Mouse (Mus musculus): ENCODE results near the gene Dapk1.

Dapk1 gene

DNA sequence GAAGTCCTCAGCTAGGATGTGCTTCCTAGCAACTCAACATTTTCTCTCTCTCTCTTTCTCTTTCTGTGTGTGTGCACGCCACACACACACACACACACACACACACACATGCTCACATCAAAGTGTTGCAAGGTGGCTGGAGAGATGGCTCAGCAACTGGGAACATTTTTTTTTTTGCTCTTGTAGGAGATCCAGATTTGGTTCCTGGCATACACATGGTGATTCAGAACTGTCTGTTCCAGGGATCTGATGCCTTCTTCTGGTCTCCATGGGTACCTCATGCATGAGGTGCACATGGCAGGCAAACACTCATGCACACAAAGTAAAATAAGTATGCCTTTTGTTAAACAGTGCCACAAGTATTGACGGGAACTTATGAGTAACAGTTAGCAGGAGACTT is 89.2 kb downstream of the Dapk1 start:
- DNase-seq (ENCODE audit: low spot score in 2 of 2), result no peak

DNA sequence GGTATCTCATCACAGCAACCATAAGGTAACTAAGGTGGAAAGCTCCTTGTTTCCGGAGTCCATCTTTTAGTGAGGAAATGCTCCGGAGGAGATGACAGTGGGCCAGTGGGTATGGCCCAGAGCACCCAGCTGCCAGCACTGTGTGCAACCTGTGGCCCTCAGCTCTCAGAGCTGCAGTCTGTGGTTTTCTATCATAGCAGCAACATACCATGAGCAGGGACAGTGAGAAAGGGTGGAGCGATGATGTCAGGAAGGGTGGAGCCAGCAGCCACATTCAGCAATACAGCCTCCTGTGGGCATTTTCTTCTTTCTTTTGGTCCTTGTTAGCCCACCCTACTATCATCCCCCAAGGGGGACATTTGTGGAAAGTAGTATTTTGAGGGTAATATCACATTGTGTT is 90.2 kb downstream of the Dapk1 start:
- DNase-seq (ENCODE audit: low spot score in 2 of 2), result no peak

DNA sequence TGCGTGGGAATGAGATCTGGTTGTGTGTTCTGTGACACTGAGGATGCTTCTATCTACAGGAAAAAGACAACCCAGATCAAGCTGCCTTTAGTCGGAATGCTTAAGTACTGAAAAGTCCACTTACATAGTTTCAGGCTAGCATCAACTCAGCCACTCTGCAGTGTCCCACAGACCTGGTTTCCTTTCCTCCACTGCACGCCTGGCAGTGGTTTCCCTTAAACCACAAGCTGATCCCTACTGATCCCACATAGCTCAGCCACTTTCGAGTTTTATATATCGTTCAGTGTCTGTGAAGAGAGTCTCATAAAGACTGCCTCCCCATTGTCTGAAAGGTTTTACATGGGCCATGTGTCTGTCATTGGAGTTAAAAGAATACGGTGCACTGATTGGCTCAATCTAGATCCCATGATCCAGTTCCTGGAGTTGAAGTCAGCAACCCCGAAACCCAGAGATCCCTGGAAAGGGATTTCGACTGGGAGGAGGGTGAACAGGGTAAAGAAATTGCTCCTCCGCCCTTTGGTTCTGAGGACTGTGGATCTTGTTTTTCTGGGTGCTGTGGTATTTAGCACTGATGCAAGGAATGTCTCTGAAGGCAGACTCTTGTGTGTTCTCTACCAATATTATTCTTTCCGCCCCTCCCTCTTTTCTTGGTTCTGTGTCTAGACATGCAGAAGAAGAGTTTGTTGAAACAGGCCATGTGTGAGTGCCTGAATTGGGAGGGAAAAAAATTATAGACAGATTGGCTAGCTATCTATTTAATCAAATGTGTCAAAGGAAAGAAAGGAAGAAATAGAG is 93.6 kb downstream of the Dapk1 start:
- DNase-seq (ENCODE audit: low spot score in 2 of 2), result no peak

DNA sequence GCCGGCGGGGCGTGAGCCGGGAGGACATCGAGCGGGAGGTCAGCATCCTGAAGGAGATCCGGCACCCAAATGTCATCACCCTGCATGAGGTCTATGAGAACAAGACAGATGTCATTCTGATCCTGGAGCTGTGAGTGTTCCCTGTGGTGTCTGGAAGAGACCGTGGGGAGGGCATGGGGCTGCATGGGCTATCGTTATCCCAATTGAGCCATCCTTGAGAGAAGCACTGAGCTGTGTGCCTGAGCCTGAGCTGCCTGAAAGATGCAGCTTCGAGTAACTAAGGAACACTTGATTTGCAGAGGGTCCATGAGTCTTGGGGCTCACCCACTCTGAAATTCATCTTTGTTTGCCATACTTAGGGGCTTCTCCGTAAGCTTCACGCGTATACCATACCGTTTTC is 94.6 kb downstream of the Dapk1 start:
- no peak for DNase-seq (ENCODE audit: low spot score in 2 of 2)

DNA sequence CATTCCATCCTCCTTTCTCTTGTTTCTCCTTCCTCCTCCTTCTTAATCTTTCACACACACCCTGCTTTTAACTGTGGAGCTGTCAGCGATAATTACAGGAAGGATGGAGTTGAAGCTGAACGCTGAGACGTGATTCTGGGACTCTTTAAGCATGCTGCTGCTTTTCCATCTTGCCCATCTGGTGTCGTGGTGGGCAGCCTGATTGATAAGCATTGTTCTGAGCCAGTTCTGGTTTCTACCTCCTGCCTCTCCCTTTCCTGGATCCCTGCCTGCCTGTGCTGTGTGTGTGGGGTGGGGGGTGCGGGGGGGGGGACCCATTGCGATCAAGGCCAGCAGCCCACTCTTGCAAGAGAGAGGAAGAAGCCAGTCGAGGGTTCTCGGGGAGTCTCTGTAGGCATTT is 95.0 kb downstream of the Dapk1 start:
- DNase-seq (ENCODE audit: low spot score in 2 of 2), result no peak

DNA sequence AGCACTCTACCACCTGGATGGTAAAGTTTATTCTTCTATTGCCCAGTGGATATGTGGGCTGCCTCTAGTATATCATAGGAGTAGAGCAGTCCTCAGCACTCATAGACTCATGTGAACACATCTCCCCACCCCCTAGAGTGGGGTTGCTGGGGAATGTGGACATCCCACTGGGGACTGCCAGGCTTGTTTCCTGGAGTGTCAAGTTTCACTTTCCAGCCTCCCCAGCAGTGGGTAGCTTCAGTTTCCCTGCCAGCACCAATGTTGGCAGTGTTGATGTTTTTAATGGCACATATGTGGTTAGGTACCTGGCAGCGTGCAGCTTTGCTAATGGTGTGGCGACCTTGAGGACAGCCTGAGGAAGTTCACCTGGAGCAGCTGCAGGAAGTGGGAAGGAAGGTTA is 96.3 kb downstream of the Dapk1 start:
- DNase-seq (ENCODE audit: low spot score in 2 of 2), result no peak

DNA sequence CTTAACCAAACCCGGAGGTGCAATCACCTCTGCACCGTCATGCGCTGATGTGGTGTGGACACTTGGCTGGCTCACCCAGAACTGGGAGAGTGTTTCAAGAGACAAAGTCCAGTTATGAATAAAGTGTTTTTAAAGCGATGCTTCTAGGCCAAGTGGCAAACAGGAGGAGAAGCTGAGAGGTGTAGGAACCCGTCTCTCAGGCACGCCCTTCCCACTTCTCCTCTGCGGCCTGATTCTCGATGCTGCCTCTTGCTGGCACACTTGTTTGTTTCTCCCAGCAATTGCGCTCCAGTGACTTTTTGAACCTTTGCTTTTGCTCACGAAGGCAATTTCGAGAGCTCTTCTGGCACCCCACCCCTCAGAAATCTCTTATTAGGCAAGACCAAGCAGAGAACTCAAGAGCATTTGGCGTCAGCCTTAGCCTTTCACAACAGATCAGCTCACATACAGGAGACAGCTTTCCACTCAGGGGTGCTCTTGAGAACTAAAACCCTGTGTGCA is 100.0 kb downstream of the Dapk1 start:
- DNase-seq (ENCODE audit: low spot score in 2 of 2), result no peak

DNA sequence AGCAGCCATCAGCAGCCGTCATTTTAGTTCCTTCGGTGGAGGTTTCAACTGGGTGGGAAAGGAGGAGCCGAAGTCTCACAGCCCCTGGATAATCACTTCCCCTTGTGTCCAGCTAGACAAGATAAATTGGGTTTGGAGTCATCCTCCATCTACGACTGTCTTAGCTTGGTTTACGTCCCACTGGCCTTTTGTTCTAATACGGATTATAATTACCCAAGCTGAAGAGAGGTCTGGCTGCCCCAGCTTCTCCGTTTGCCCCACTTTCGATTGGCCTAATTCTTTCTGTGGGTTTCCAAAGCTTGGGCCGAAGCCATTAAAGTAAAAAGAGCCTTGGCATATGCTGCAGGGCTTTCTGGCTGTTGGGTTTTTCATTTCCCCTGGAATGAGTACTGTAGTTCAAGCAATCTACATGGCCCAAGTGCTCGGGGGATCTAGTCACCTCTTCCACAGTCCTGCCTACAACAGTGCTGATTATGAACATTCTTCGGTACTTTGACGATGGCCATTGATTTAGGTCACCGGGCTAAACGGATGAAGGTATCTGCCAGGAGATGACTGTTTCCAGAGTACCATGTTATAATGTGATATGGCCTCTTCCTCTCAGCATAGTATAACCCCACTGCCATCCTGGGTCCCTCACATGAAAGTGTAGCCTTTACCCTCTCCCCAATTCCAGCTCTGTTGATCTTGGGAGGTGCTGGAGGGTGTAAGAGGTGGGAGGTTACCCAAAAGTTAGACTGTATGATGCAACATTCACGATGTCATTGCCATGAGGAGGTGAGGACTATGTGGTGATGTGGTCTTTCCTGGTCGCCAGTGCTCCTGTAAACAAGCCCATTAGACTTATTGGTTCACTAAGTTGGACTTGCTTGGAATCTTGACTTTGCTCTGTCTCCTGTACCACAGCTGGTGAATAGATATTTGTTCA is 106.1 kb downstream of the Dapk1 start:
- DNase-seq (ENCODE audit: low spot score in 2 of 2), result no peak

DNA sequence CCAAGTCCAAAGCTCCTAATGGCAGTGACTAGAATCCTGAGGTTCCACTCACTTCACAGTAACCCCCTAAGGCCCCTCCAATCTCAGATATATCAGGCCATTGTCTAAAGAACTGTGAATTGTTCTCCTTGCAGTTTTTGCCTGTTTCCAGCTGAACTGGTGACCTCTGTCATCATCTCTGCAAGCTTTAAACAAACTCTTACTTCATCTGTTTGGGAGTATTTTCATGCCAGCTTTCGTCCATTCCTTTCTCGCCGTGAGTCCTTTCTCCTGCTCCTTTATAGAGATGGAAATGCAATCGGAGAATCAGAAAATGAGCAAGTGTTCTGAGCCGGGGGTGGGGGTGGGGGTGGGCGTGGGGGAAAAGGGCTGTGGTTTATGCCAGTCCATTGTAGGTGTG is 107.4 kb downstream of the Dapk1 start:
- DNase-seq (ENCODE audit: low spot score in 2 of 2), result no peak

DNA sequence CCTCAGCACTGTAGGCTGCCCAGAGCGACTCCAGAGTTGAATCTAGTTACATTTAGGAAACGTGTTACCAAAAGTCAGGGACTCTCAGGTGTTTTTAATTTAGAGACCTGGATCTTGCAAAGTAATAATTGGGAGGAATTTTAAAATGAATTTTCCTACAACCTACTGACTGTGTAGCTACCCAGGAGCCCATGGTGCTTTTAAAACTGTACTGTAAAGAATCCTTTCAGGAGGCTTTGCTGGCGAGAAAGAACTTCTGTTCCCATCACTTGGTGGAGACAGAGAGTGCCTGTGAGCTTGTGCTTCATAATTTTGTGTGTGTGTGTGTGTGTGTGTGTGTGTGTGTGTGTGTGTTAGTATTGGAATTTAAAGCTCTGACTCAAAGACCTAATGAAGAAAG is 109.2 kb downstream of the Dapk1 start:
- DNase-seq (ENCODE audit: low spot score in 2 of 2), result no peak

DNA sequence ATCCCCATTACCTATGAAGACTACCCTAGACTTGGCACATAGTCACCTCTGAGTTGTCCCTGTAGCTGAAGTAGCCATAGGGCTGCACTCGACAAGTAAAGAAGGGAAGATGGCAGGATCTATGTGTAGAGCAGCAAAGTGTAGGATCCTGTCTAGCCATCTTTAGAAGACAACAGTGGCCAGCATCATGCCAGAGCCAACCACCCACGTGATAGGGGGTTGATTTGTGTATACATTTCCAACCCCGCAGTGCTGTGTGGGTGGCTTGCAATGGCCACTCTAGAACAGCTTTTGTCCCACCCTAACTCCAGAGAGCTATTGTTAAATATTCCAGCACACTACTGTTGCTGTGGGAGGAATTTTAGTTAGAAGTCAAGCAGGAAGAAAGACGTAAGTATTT is 111.8 kb downstream of the Dapk1 start:
- no peak for DNase-seq (ENCODE audit: low spot score in 2 of 2)

DNA sequence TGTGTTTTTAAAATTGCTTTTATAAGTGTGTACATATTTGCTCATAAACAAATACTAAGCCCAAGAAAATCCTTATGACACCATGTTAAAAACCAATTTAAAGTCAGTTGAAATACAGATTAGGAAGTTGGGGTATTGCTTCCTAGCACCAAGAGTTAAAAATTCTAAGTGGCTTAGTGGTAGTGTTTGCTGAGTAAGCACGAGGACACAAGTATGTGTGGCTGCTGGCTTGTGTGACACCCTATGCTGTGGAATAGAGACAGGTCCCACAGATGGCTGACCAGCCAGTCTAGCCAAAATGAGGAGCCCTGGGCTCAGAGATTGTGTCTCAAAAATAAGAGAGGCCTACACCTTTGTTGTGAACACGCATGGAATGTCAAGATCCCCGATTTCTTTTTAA is 114.4 kb downstream of the Dapk1 start:
- DNase-seq (ENCODE audit: low spot score in 2 of 2), result no peak

DNA sequence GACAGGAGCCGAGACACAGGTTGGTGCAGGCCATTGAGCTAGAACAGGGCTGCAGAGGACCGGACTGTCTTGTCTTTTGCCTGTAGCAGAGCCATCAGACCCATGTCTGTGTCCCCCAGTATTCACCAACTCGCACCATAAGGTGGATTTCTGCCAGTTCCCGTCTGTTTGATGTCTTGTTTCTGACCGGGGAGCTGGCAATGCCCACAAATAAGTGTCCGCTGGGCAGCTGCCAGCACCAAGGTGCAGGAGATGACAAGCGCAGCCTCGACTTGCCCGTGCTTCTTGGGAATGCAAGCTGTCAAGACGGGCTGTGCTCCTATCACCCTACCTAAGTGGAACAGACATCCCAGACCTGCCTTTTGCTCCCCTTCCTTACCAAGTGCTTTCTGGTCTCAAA is 115.7 kb downstream of the Dapk1 start:
- no peak for DNase-seq (ENCODE audit: low spot score in 2 of 2)

DNA sequence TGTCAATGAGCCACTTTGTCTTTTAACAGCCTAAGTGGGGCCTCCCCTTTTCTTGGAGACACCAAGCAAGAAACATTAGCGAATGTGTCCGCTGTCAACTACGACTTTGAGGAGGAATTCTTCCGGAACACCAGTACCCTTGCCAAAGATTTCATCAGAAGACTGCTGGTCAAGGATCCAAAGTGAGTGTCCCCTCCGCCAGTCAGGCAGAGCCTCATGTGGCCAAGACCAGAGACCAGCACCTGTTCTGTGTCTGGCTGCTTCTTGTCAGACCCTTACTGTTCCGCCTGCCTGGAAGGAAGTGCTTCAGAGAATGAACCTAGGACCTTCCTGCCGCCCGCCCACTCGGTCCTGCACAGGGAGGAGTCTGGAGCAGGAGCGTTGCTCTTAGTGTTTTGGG is 117.8 kb downstream of the Dapk1 start:
- no peak for DNase-seq (ENCODE audit: low spot score in 2 of 2)

DNA sequence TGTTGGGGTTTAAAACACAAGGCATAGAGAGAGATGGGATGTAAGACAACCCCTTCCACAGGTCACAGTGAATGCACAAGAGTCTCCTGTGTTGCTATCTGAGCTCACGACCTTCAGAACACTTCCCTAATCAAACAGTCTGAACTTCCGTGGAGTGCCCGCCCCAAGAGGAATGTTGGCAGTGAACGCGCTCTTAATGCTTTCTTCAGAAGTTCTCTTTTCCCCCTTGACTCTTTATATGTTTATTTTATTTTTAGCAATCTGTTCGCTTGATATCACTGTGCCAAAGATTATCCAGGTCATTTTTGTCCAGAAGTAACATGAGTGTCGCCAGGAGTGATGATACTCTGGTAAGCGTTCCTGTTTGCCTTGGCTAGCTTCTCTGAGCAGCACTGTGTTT is 121.0 kb downstream of the Dapk1 start:
- no peak for DNase-seq (ENCODE audit: low spot score in 2 of 2)

DNA sequence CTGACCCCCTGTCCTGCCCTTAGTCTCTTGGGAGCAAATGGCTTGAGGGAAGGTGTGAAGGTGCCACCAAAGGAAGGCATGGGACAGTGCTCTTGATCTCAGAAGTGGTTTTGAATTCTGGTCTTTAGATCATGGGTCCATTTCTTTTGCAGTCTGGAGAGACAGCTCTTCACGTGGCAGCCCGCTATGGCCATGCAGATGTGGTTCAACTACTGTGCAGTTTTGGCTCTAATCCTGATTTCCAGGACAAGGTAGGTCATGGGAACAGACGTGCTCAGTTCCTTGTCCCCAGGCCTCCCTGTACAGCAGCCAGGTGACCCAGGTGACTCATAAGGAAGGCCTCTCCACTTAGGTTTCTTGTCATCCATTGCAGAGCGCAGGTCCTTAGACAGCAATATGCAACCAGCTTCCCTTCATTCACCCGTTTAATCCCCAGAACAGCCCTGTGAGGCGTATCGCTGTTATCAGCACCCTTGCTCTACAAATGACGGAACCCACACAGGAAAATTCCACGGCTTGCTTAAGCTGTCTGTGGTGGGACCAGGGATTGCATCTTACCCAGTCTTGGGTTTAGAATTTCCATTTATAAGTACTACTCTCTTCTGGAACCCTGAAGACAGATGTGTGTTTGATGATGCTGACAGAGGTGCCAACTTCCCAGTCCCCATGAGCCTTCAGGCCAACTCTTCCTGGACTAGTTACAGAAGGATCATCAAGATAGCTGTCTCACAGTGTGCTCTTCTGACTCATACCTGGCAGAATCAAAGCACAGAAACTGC is 126.7 kb downstream of the Dapk1 start:
- no peak for DNase-seq (ENCODE audit: low spot score in 2 of 2)

DNA sequence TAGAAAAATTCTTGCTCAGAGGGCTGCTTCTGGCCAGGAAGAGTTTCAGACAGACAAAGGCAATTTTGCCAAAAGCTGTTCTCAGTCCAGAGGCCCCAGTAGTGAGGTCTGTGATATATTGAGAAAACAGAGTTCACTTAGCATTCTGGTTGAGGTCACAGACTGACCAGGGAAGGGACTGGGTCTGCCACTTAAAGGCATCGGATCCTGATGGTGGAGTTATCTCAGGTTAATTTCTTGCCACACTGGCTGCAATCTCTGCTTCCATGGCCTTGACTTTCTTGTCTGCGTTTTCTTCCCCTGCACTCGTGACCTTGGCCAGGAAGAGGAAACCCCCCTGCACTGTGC is 127.3 kb downstream of the Dapk1 start:
- no peak for DNase-seq (ENCODE audit: low spot score in 2 of 2)

DNA sequence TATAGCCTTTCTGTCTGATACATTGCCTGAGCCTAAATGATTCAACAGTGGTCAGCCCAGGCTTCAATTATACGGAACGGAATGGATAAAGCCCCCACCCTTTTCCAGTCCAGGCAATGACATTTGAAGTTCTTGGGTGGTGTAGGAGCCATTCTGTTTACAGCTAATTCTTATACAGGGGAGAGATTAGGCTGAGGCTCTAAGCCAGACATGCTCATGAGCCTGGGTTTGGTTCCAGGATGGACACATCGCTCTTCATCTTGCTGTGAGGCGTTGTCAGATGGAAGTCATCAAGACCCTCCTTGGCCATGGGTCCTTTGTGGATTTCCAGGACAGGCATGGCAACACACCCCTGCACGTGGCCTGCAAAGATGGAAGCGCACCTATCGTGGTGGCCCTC is 128.8 kb downstream of the Dapk1 start:
- no peak for DNase-seq (ENCODE audit: low spot score in 2 of 2)

DNA sequence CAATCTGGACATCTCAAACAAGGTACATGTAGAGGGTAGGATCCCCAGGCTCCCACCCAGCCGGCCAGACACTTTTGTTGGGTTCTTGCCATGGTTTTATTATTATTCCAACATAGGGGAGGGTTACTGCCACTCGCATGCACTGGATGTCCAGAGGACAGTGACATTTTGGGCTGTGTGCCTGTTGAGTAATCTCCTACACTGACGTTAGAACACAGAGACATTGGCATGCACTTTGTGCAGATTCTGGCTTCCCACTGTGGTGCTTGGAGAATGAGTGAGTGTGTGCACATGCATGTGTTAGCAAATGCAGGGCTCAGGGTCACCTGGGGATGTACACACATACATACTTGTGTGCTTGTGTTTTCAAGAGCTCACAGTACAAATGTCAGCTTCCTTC is 129.3 kb downstream of the Dapk1 start:
- DNase-seq (ENCODE audit: low spot score in 2 of 2), result no peak

DNA sequence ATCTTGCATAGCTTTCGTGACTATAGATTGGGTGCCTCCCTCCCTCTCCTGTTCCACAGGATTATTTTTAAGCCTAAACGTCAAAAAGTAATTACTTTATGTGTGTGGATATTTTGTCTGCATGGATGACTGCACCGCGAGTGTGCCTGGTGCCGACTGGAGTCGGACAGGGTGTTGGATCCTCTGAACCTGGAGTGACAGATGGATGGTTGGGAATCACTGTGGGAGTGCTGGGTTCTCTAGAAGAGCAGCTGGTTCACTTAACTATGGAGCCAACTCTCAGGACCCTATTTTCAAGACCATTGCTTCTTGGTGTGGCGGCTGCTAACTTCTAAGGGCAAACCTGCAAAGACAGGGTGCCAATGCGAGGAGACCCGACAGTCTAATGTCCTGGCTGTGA is 133.6 kb downstream of the Dapk1 start:
- no peak for DNase-seq (ENCODE audit: low spot score in 2 of 2)

DNA sequence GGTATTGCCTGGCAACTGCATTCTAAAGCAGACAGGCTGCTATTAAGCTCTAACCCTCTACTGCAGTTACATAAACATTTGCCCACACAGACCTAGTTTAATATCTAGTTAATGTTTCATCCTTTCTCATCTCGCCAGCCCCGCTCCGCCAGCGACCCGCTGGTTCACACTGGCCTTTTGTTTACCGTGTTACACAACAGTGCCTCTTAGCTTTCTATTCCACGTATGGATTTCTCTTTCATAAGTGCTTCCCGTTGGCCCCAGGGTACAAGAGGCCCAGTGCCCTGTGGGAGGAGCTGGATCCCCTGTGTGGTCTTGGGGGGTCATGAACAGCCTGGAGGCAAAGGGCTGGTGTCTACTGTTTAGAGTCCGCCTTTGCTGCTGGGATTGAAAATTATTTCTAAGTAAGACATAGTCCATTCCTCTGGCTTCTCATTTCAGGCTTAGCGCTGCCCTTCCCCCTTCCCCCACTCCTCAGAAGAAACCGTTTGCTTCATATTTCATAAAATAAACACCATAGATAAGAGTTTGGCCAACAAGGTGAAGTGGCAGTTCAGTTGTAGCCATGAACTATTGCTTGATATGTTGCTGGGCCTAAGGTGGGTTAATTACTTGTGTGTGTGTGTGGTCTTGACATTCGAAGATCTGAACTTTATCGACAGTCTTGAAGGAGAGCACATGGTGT is 134.8 kb downstream of the Dapk1 start:
- no peak for DNase-seq (ENCODE audit: low spot score in 2 of 2)

Data from frontal cortex, postnatal 25 days (tissue).